Mouse (Mus musculus) ES-E14 (cell line): ENCODE results near the gene Wnk2.

Experiments
- CHD2 ChIP-seq: IDR thresholded peaks from 2 replicates; pipeline ENCODE4 v1.6.1; 2014; ENCODE audit warnings: mild to moderate bottlenecking, low read depth, low read length, inconsistent platforms
- HCFC1 ChIP-seq: IDR thresholded peaks from 2 replicates; pipeline ENCODE4 v1.6.1; 2012; ENCODE audit warnings: low read length, inconsistent platforms, borderline replicate concordance; ENCODE audit not compliant: insufficient read depth
- MAFK ChIP-seq: IDR thresholded peaks from 2 replicates; pipeline ENCODE4 v1.6.1; 2014; ENCODE audit warnings: mild to moderate bottlenecking, low read depth, low read length, inconsistent platforms; ENCODE audit not compliant: insufficient read depth
- ZC3H11A ChIP-seq: IDR thresholded peaks from 2 replicates; pipeline ENCODE4 v1.6.1; 2012; ENCODE audit warnings: low read depth, mild to moderate bottlenecking, inconsistent platforms, low read length, borderline replicate concordance
- ZNF384 ChIP-seq: IDR thresholded peaks from 2 replicates; pipeline ENCODE4 v1.6.1; 2012; ENCODE audit warnings: low read depth, low read length, inconsistent platforms

GRCm38 (mm10) chr13:49171729-49172128 lies 23.9 kb upstream of the Wnk2 start:
- TF ChIP-seq HCFC1 (no peak), MAFK (no peak), ZC3H11A (no peak), CHD2 (no peak), ZNF384 (no peak)
